Mouse (Mus musculus) neural tube, embryonic 15.5 days (tissue): ENCODE measurements around the gene Gan. TPM values are rescaled to one million over a fixed set of nuclear protein-coding genes. Genes with fewer than 3 reads are reported as not detected.
A peak's percentile ranks its signal among the peaks of the same experiment; 100 is the strongest.

ENCODE experiments used
- ATAC-seq: fragments of 200-750 bp; cut with Nextera tagmentation; 2 replicates; pipeline ENCODE4 v1.8.0; 2017; ENCODE audit warnings: mild to moderate bottlenecking, moderate TSS enrichment, moderate library complexity; ENCODE audit not compliant: low FRiP score
- H3K27ac ChIP-seq: fragments of 300-500 bp; sonication (generic); replicated peaks from 2 replicates; pipeline ENCODE4 v1.5.1; 2015; ENCODE audit warnings: mild to moderate bottlenecking, inconsistent platforms
- H3K27me3 ChIP-seq: fragments of 300-500 bp; sonication (generic); replicated peaks from 2 replicates; pipeline ENCODE4 v1.6.1; 2015; ENCODE audit warnings: inconsistent platforms
- H3K36me3 ChIP-seq: fragments of 300-500 bp; sonication (generic); 2 replicates; pipeline ENCODE4 v1.6.1; 2015; ENCODE audit warnings: inconsistent platforms
- H3K4me1 ChIP-seq: fragments of 300-500 bp; sonication (generic); 2 replicates; pipeline ENCODE4 v1.6.1; 2015; ENCODE audit warnings: inconsistent platforms
- H3K4me2 ChIP-seq: fragments of 300-500 bp; sonication (generic); 2 replicates; pipeline ENCODE4 v1.6.1; 2015; ENCODE audit warnings: inconsistent platforms, mild to moderate bottlenecking, moderate library complexity
- H3K4me3 ChIP-seq: fragments of 300-500 bp; sonication (generic); replicated peaks from 2 replicates; pipeline ENCODE4 v1.5.1; 2015; ENCODE audit warnings: mild to moderate bottlenecking, inconsistent platforms
- H3K9ac ChIP-seq: fragments of 300-500 bp; sonication (generic); replicated peaks from 2 replicates; pipeline ENCODE4 v1.6.1; 2015; ENCODE audit warnings: mild to moderate bottlenecking, inconsistent platforms
- H3K9me3 ChIP-seq: fragments of 300-500 bp; sonication (generic); replicated peaks from 2 replicates; pipeline ENCODE4 v1.6.1; 2016; ENCODE audit warnings: inconsistent platforms
- WGBS: fragments of 180-500 bp; shearing (Covaris S2); methylation state at CpG from one replicate; pipeline ENCODE4 v1.1.7; 2015; ENCODE audit warnings: mixed read lengths; 5-methylcytosine and 5-hydroxymethylcytosine counted together
- polyA plus RNA-seq: library from polyadenylated mRNA; unstranded; fragments of >200 nt; fragmentation: Nextera tagmentation; extraction: Ambion mirVana; gene quantifications from 2 replicates; pipeline ENCODE4 v1.2.1, GENCODE M21; 2015

The Gan gene
- polyA plus RNA-seq, 1 experiment from 2014 or later = 2.3 TPM

GRCm38 (mm10) chr8:117240841-117241494 lies 83.0 kb downstream of the Gan start:
- H3K4me1 ChIP-seq = no peaks in the 10 kb centered on the region
- H3K4me2 ChIP-seq = no peak overlapping the region
- ATAC-seq = no peak
- no peaks in the 10 kb centered on the region for H3K36me3 ChIP-seq
- WGBS = 91% methylated on average over 5 of the region's 5 CpGs
- no peaks in the 10 kb centered on the region for H3K9me3 ChIP-seq
- no peak overlapping the region for H3K27ac ChIP-seq
- no peak overlapping the region for H3K9ac ChIP-seq
- no peak overlapping the region for H3K4me3 ChIP-seq
- H3K27me3 ChIP-seq = no peaks in the 10 kb centered on the region

GRCm38 (mm10) chr8:117241848-117242247 lies 83.9 kb downstream of the Gan start:
- H3K36me3 ChIP-seq = no peaks in the 10 kb centered on the region
- no peak overlapping the region for H3K4me2 ChIP-seq
- H3K27ac ChIP-seq = no peak overlapping the region
- no peaks in the 10 kb centered on the region for H3K9me3 ChIP-seq
- WGBS = 21% methylated on average over 3 of the region's 3 CpGs
- no peak overlapping the region for H3K4me3 ChIP-seq
- no peak overlapping the region for H3K9ac ChIP-seq
- H3K4me1 ChIP-seq = no peaks in the 10 kb centered on the region
- ATAC-seq = no peak
- no peaks in the 10 kb centered on the region for H3K27me3 ChIP-seq

GRCm38 (mm10) chr8:117242286-117242685 lies 84.4 kb downstream of the Gan start:
- H3K27ac ChIP-seq = no peak overlapping the region
- no peaks in the 10 kb centered on the region for H3K36me3 ChIP-seq
- no peaks in the 10 kb centered on the region for H3K4me1 ChIP-seq
- H3K9me3 ChIP-seq = no peaks in the 10 kb centered on the region
- ATAC-seq = no peak
- WGBS = 77% methylated on average over 6 of the region's 6 CpGs
- H3K4me2 ChIP-seq = no peak overlapping the region
- H3K27me3 ChIP-seq = no peaks in the 10 kb centered on the region
- no peak overlapping the region for H3K9ac ChIP-seq
- H3K4me3 ChIP-seq = no peak overlapping the region

GRCm38 (mm10) chr8:117244601-117245000 lies 86.7 kb downstream of the Gan start:
- Histone ChIP-seq H3K9ac (no peak overlapping the region), H3K9me3 (no peaks in the 10 kb centered on the region), H3K4me1 (no peaks in the 10 kb centered on the region), H3K36me3 (no peaks in the 10 kb centered on the region), H3K4me2 (no peak overlapping the region), H3K27ac (no peak overlapping the region), H3K4me3 (no peak overlapping the region), H3K27me3 (no peaks in the 10 kb centered on the region)
- WGBS = 46% methylated on average over 6 of the region's 6 CpGs
- ATAC-seq = no peak

GRCm38 (mm10) chr8:117248341-117248740 lies 90.4 kb downstream of the Gan start:
- no peak overlapping the region for H3K4me3 ChIP-seq
- no peak overlapping the region for H3K27ac ChIP-seq
- H3K4me2 ChIP-seq = no peak overlapping the region
- no peaks in the 10 kb centered on the region for H3K36me3 ChIP-seq
- no peaks in the 10 kb centered on the region for H3K27me3 ChIP-seq
- H3K9ac ChIP-seq = no peak overlapping the region
- no peaks in the 10 kb centered on the region for H3K9me3 ChIP-seq
- no peaks in the 10 kb centered on the region for H3K4me1 ChIP-seq
- ATAC-seq = no peak
- 86% methylated on average over 11 of the region's 11 CpGs for WGBS

- no peak for ATAC-seq
- Histone ChIP-seq H3K9me3 (no peaks in the 10 kb centered on the region), H3K27ac (no peak overlapping the region), H3K36me3 (no peaks in the 10 kb centered on the region), H3K9ac (no peak overlapping the region), H3K4me2 (no peak overlapping the region), H3K4me3 (no peak overlapping the region), H3K27me3 (no peaks in the 10 kb centered on the region), H3K4me1 (0 out of 2 replicates have a peak, but pooled peaks cover 5% of the 10 kb centered on the region)
- 37% methylated on average over 7 of the region's 7 CpGs for WGBS
Measured at GRCm38 (mm10) chr8:117251086-117251681, 93.2 kb downstream of the Gan start.

GRCm38 (mm10) chr8:117252650-117253049 lies 94.7 kb downstream of the Gan start:
- Histone ChIP-seq H3K27ac (no peak overlapping the region), H3K9ac (no peak overlapping the region), H3K27me3 (no peaks in the 10 kb centered on the region), H3K4me2 (no peak overlapping the region), H3K4me1 (0 out of 2 replicates have a peak, but pooled peaks cover 5% of the 10 kb centered on the region), H3K4me3 (no peak overlapping the region), H3K9me3 (no peaks in the 10 kb centered on the region), H3K36me3 (no peaks in the 10 kb centered on the region)
- ATAC-seq = no peak
- 92% methylated on average over 8 of the region's 8 CpGs for WGBS

- no peak overlapping the region for H3K4me2 ChIP-seq
- no peaks in the 10 kb centered on the region for H3K27me3 ChIP-seq
- H3K4me1 ChIP-seq = 0 out of 2 replicates have a peak, but pooled peaks cover 9% of the 10 kb centered on the region
- no peak for ATAC-seq
- no peak overlapping the region for H3K4me3 ChIP-seq
- no peak overlapping the region for H3K9ac ChIP-seq
- no peaks in the 10 kb centered on the region for H3K36me3 ChIP-seq
- 91% methylated on average over 17 of the region's 17 CpGs for WGBS
- H3K9me3 ChIP-seq = no peaks in the 10 kb centered on the region
- H3K27ac ChIP-seq = no peak overlapping the region
Measured at GRCm38 (mm10) chr8:117253390-117254269, 95.7 kb downstream of the Gan start.

GRCm38 (mm10) chr8:117254496-117254895 lies 96.6 kb downstream of the Gan start:
- Histone ChIP-seq H3K27me3 (no peaks in the 10 kb centered on the region), H3K4me3 (no peak overlapping the region), H3K9me3 (no peaks in the 10 kb centered on the region), H3K9ac (no peak overlapping the region), H3K4me2 (no peak overlapping the region), H3K27ac (no peak overlapping the region), H3K4me1 (peaks cover 18% of the 10 kb centered on the region), H3K36me3 (no peaks in the 10 kb centered on the region)
- WGBS = 88% methylated on average over 6 of the region's 6 CpGs
- no peak for ATAC-seq

- Histone ChIP-seq H3K4me1 (peaks cover 34% of the 10 kb centered on the region), H3K4me3 (peak overlapping the region; percentile 79), H3K27me3 (no peaks in the 10 kb centered on the region), H3K9ac (peak overlapping the region; percentile 96), H3K9me3 (no peaks in the 10 kb centered on the region), H3K27ac (peak overlapping the region; percentile 95), H3K36me3 (no peaks in the 10 kb centered on the region), H3K4me2 (peak overlapping the region; percentile 93)
- peak; percentile 88 for ATAC-seq
- under 1% methylated on average over 57 of the region's 92 CpGs for WGBS
Measured at GRCm38 (mm10) chr8:117256292-117256938, 98.5 kb downstream of the Gan start.

GRCm38 (mm10) chr8:117257029-117257820 lies 99.3 kb downstream of the Gan start, which contains the start of gene Cmip:
Gene Cmip, plus strand, starts transcription at chr8:117257064.
- Histone ChIP-seq H3K4me2 (peak within 1 kb of the TSS; percentile 93), H3K27ac (peak within 1 kb of the TSS; percentile 95), H3K9me3 (no peaks in the 10 kb centered on the region), H3K9ac (peak within 1 kb of the TSS; percentile 96), H3K36me3 (no peaks in the 10 kb centered on the region), H3K27me3 (no peaks in the 10 kb centered on the region), H3K4me3 (peak within 1 kb of the TSS; percentile 79), H3K4me1 (peaks cover 42% of the 10 kb centered on the region)
- peak; percentile 43 for ATAC-seq
- under 1% methylated on average over 63 of the region's 65 CpGs for WGBS
